24 mouse cellular contexts compared by ENCODE assay signal in the genomic region with DNA sequence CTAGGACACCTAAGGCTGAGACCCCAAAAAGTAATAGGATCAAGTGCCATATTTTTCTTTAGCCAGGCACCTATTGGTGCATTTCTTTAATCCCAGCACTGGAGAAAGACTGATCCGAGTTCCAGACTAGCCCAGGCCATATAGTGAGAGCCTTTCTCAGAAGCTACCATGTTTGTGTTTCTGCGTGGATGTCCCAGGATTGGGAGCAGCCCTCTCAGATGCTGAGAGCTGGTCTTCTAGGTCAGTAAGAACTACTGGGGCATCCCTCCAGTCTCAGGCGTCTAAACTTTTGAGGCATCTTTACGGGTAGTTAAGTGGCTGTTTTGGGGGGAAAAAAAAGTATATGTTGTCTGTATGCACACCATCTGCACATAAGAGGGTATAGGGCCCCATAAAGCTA. TPM values are rescaled to one million over a fixed set of nuclear protein-coding genes. Genes with fewer than 3 reads are reported as not detected.
"Had no signal": no experiment of that assay in that cellular context is flagged by ENCODE, and none has a peak within 500 bp of the region (broad histone marks: within the 10 kb centered on the region; RNA-seq: fewer than 3 reads in every experiment).

No protein-coding gene starts in this region.

- H3K4me1 ChIP-seq: lung, embryonic 15.5 days; neural tube, embryonic 12.5 days; stomach, embryonic 15.5 days had no signal

- H3K27me3 ChIP-seq: lung, embryonic 15.5 days; megakaryocyte, embryonic 14.5 days; midbrain, embryonic 13.5 days; midbrain, embryonic 15.5 days; neural tube, embryonic 12.5 days; stomach, embryonic 15.5 days had no signal

- H3K36me3 ChIP-seq: lung, embryonic 15.5 days; midbrain, embryonic 13.5 days; midbrain, embryonic 15.5 days; neural tube, embryonic 12.5 days; stomach, embryonic 15.5 days had no signal

- H3K27ac ChIP-seq: lung, embryonic 15.5 days; macrophage; midbrain, embryonic 13.5 days; midbrain, embryonic 15.5 days; neural tube, embryonic 12.5 days; stomach, embryonic 15.5 days; stomach, postnatal 0 days had no signal

- H3K9me3 ChIP-seq: lung, embryonic 15.5 days; megakaryocyte, embryonic 14.5 days; midbrain, embryonic 13.5 days; midbrain, embryonic 15.5 days; neural tube, embryonic 12.5 days; stomach, embryonic 15.5 days had no signal

- DNase-seq: liver, postnatal 0 days; lung, adult 2 months; lung, postnatal 14 days; lung, postnatal 36 days; right cerebral cortex, postnatal 14 days; thymus, postnatal 14 days; thymus, postnatal 36 days had no signal

- H3K9ac ChIP-seq: liver, postnatal 0 days; lung, embryonic 15.5 days; midbrain, embryonic 13.5 days; midbrain, embryonic 15.5 days; neural tube, embryonic 12.5 days; stomach, embryonic 15.5 days had no signal

- H3K4me3 ChIP-seq: lung, embryonic 15.5 days; megakaryocyte, embryonic 14.5 days; midbrain, embryonic 13.5 days; midbrain, embryonic 15.5 days; neural tube, embryonic 12.5 days; stomach, embryonic 15.5 days had no signal

RNA-seq across cellular contexts. Expression of gene Ccnb1ip1, which starts 11.6 kb away (rescaled TPM):
- total RNA-seq: megakaryocyte progenitor cell, adult 5-6 weeks; midbrain, postnatal 0 days; monocyte, adult 5-6 weeks; neutrophil, adult 5-6 weeks had no signal
- polyA plus RNA-seq: liver, postnatal 0 days; lung, adult 2 months; lung, embryonic 15.5 days; lung, postnatal 0 days; macrophage; midbrain, embryonic 11.5 days; midbrain, embryonic 15.5 days; midbrain, postnatal 0 days; neural tube, embryonic 12.5 days; neural tube, embryonic 14.5 days; spleen, adult 2 months; stomach, embryonic 15.5 days; stomach, postnatal 0 days; thymus, postnatal 0 days had no signal

RNA-seq across cellular contexts. Expression of gene Olfr749, which starts 51.1 kb away (rescaled TPM):
- total RNA-seq: megakaryocyte progenitor cell, adult 5-6 weeks; midbrain, postnatal 0 days; monocyte, adult 5-6 weeks; neutrophil, adult 5-6 weeks had no signal
- polyA plus RNA-seq: liver, postnatal 0 days; lung, adult 2 months; lung, embryonic 15.5 days; lung, postnatal 0 days; macrophage; midbrain, embryonic 11.5 days; midbrain, embryonic 13.5 days; midbrain, embryonic 15.5 days; midbrain, postnatal 0 days; neural tube, embryonic 12.5 days; neural tube, embryonic 14.5 days; spleen, adult 2 months; stomach, embryonic 15.5 days; stomach, postnatal 0 days; thymus, postnatal 0 days had no signal
